Mouse (Mus musculus) neural tube, embryonic 11.5 days (tissue): ENCODE results near the gene Rhoh. TPM values are rescaled to one million over a fixed set of nuclear protein-coding genes. Genes with fewer than 3 reads are reported as not detected.
A peak's percentile ranks its signal among the peaks of the same experiment; 100 is the strongest.

Experiments used
- ATAC-seq: fragments of 200-750 bp; cut with Nextera tagmentation; 2 replicates; pipeline ENCODE4 v1.8.0; 2017; ENCODE audit warnings: moderate number of reproducible peaks, mild to moderate bottlenecking, moderate TSS enrichment, moderate library complexity; ENCODE audit not compliant: insufficient read depth, low FRiP score, low TSS enrichment
- DNase-seq: peaks from one replicate; pipeline ENCODE4 v3.0.0-alpha.2; 2015; ENCODE audit warnings: low spot score
- H3K27ac ChIP-seq: fragments of 300-500 bp; sonication (generic); 2 replicates; pipeline ENCODE4 v1.5.1; 2014; ENCODE audit warnings: low read depth, mild to moderate bottlenecking, low read length
- H3K27me3 ChIP-seq: fragments of 300-500 bp; sonication (generic); 2 replicates; pipeline ENCODE4 v1.6.1; 2014; ENCODE audit warnings: mild to moderate bottlenecking, low read length, mixed read lengths; ENCODE audit not compliant: control insufficient read depth, insufficient read depth
- H3K36me3 ChIP-seq: fragments of 300-500 bp; sonication (generic); 2 replicates; pipeline ENCODE4 v1.6.1; 2014; ENCODE audit warnings: mild to moderate bottlenecking, low read length, moderate library complexity, mixed read lengths; ENCODE audit not compliant: control insufficient read depth, insufficient read depth
- H3K4me1 ChIP-seq: fragments of 300-500 bp; sonication (generic); 2 replicates; pipeline ENCODE4 v1.6.1; 2014; ENCODE audit warnings: low read length, mixed read lengths; ENCODE audit not compliant: control insufficient read depth, insufficient read depth
- H3K4me2 ChIP-seq: fragments of 300-500 bp; sonication (generic); 2 replicates; pipeline ENCODE4 v1.6.1; 2014; ENCODE audit warnings: low read depth, mild to moderate bottlenecking, moderate library complexity
- H3K4me3 ChIP-seq: fragments of 300-500 bp; sonication (generic); 2 replicates; pipeline ENCODE4 v1.5.1; 2014; ENCODE audit warnings: low read depth, low read length
- H3K9ac ChIP-seq: fragments of 300-500 bp; sonication (generic); 2 replicates; pipeline ENCODE4 v1.6.1; 2014; ENCODE audit warnings: mild to moderate bottlenecking, low read length
- H3K9me3 ChIP-seq: fragments of 300-500 bp; sonication (generic); 2 replicates; pipeline ENCODE4 v1.6.1; 2016; ENCODE audit warnings: low read length; ENCODE audit not compliant: control insufficient read depth
- WGBS: fragments of 180-500 bp; shearing (Covaris S2); extraction: QIAGEN DNeasy Blood & Tissue Kit; methylation state at CpG from one replicate; pipeline ENCODE4 v1.1.7; 2014; 5-methylcytosine and 5-hydroxymethylcytosine counted together
- polyA plus RNA-seq: library from polyadenylated mRNA; unstranded; fragments of >200 nt; fragmentation: Nextera tagmentation; extraction: Ambion mirVana; gene quantifications from 2 replicates; pipeline ENCODE4 v1.2.1, GENCODE M21; 2014

Rhoh gene
- polyA plus RNA-seq, 1 experiment from 2014 or later = 0.73 TPM

DNA sequence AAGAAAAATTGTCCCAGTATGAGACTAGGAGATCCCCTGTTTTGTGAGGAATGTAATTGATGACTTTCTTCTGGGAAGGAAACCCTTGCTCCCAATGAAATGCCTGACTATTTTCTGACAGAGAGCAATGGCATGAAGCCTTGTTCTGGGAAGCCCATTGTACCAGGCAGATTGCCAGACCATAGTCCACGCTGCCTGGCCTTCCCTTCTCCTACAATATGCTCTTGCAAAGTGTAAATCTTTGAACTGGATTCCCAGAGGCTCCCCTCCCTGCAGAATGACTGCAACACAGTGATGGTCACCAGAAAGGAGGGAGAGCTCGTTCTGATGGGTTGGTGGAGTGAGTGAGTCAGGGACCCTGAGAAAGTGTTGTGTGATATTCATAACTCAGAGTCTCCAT, 47.7 kb downstream of the Rhoh start:
- Histone ChIP-seq H3K27ac (no peak overlapping the region), H3K9ac (no peak overlapping the region), H3K4me2 (no peak overlapping the region), H3K27me3 (no peaks in the 10 kb centered on the region), H3K4me1 (no peaks in the 10 kb centered on the region), H3K9me3 (no peaks in the 10 kb centered on the region), H3K36me3 (no peaks in the 10 kb centered on the region), H3K4me3 (no peak overlapping the region)
- WGBS = 84% methylated on average over 2 of the region's 2 CpGs
- ATAC-seq (no peak), DNase-seq (no peak)

DNA sequence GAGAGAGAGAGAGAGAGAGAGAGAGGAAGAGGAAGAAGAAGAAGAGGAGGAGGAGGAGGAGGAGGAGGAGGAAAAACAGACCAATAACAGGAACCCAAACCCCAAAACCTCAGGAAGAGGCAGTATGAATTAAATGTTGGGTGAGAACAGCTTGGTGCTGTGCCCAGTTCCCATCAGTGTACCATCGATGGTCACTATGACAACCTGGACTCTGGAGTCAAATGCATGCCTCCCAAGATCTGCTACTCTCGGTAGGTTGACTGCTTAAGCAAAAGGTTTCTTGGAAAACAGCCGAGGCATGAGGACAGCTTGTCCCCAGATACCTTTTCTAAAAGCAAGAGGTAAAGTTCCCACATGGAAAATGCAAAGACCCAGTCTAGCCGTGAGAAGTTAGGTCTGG, 48.3 kb downstream of the Rhoh start:
- WGBS = 86% methylated on average over 4 of the region's 4 CpGs

DNA sequence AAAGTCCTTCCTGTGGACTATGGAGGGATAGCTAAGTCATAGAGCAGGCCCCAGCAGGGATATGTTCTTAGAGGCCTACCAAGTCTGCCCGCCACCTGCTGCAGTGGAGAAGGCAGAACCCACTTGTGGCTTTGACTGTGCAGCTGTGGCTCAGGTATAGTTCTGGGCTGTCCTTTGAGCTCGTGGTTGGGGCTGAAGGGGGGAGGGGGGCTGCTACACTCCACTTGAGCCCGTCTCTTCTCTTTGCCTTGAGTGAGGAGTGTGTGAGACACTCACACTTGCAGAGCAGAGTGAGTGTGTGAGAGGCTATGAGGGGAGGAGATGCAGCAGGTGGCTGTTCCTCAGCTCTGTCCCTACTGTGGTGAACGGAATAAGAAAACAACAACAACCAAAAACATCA, 49.4 kb downstream of the Rhoh start:
- Histone ChIP-seq H3K4me2 (no peak overlapping the region), H3K9ac (no peak overlapping the region), H3K4me1 (no peaks in the 10 kb centered on the region), H3K9me3 (no peaks in the 10 kb centered on the region), H3K27ac (no peak overlapping the region), H3K4me3 (no peak overlapping the region), H3K27me3 (no peaks in the 10 kb centered on the region), H3K36me3 (no peaks in the 10 kb centered on the region)
- DNase-seq = no peak
- 77% methylated on average over 4 of the region's 4 CpGs for WGBS
- ATAC-seq = no peak

More for the DNA sequence above, 48.3 kb downstream of the Rhoh start:
- Histone ChIP-seq H3K4me1 (no peaks in the 10 kb centered on the region), H3K9me3 (no peaks in the 10 kb centered on the region), H3K4me2 (no peak overlapping the region), H3K27ac (no peak overlapping the region), H3K27me3 (no peaks in the 10 kb centered on the region), H3K4me3 (no peak overlapping the region), H3K9ac (no peak overlapping the region), H3K36me3 (no peaks in the 10 kb centered on the region)
- ATAC-seq (no peak), DNase-seq (no peak)

DNA sequence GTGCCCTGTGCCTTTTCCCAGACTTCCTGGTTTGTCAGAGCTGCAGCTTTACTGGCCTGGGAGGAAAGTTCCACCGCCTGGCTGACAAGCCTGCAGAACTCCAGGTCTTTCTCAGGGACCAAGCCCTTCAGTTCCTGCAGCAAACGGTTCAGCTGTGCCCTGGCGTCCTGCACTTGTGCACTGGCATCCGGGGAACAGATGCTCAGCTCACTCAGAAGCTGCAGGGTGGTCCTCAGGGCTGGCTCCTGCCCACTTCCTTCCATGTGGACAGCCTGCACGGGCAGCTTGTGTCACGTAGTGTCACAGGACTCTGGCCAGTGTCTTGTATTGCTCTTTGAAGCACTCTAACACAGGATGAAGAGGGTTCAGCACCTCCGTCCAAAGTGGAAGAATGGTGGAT, 50.7 kb downstream of the Rhoh start:
- Histone ChIP-seq H3K9ac (no peak overlapping the region), H3K36me3 (no peaks in the 10 kb centered on the region), H3K4me1 (no peaks in the 10 kb centered on the region), H3K4me2 (no peak overlapping the region), H3K27ac (no peak overlapping the region), H3K4me3 (no peak overlapping the region), H3K9me3 (no peaks in the 10 kb centered on the region), H3K27me3 (no peaks in the 10 kb centered on the region)
- DNase-seq (no peak), ATAC-seq (no peak)
- WGBS = 79% methylated on average over 7 of the region's 7 CpGs

DNA sequence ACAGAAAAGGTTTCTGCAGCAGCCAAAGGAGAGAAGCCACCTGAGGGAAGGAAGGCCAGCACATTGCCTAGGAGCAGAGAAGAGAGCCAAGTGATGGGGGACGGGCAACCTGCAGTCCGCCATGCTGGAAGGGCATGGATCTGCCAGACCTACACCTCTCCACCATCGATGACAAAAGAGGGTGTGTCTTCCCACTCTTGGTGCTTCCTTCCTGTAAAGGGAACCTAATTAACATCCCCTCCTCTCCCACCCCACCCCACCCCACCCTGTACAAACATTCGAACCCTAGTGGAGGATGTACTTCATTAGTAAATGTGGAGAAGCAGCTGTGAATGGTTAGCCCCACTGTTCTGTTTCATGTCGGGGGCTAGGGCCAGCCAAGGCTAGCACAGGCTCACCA, 51.2 kb downstream of the Rhoh start:
- H3K4me1 ChIP-seq = no peaks in the 10 kb centered on the region
- no peaks in the 10 kb centered on the region for H3K36me3 ChIP-seq
- H3K4me3 ChIP-seq = no peak overlapping the region
- no peak overlapping the region for H3K4me2 ChIP-seq
- H3K9me3 ChIP-seq = no peaks in the 10 kb centered on the region
- H3K27ac ChIP-seq = no peak overlapping the region
- DNase-seq (no peak), ATAC-seq (no peak)
- H3K27me3 ChIP-seq = no peaks in the 10 kb centered on the region
- WGBS = 85% methylated on average over 5 of the region's 5 CpGs
- no peak overlapping the region for H3K9ac ChIP-seq

GRCm38 (mm10) chr5:65913126-65913525, 52.1 kb downstream of the Rhoh start:
- no peak overlapping the region for H3K4me3 ChIP-seq
- no peaks in the 10 kb centered on the region for H3K9me3 ChIP-seq
- H3K36me3 ChIP-seq = no peaks in the 10 kb centered on the region
- no peaks in the 10 kb centered on the region for H3K27me3 ChIP-seq
- DNase-seq (no peak), ATAC-seq (no peak)
- whole genome bisulfite sequencing = 95% methylated on average over 9 of the region's 9 CpGs
- H3K4me2 ChIP-seq = no peak overlapping the region
- H3K9ac ChIP-seq = no peak overlapping the region
- H3K4me1 ChIP-seq = no peaks in the 10 kb centered on the region
- no peak overlapping the region for H3K27ac ChIP-seq

GRCm38 (mm10) chr5:65914342-65914741, 53.3 kb downstream of the Rhoh start:
- DNase-seq (no peak), ATAC-seq (no peak)
- Histone ChIP-seq H3K4me1 (peaks cover 4% of the 10 kb centered on the region; the same call in 1 of the 2 replicates), H3K9ac (no peak overlapping the region), H3K4me2 (no peak overlapping the region), H3K27me3 (no peaks in the 10 kb centered on the region), H3K27ac (no peak overlapping the region), H3K9me3 (no peaks in the 10 kb centered on the region), H3K4me3 (no peak overlapping the region), H3K36me3 (no peaks in the 10 kb centered on the region)
- 91% methylated on average over 7 of the region's 7 CpGs for WGBS

GRCm38 (mm10) chr5:65916930-65917329, 55.9 kb downstream of the Rhoh start:
- H3K9me3 ChIP-seq = no peaks in the 10 kb centered on the region
- H3K4me1 ChIP-seq = peaks cover 4% of the 10 kb centered on the region; the same call in 1 of the 2 replicates
- ATAC-seq = no peak
- no peak for DNase-seq
- H3K27me3 ChIP-seq = no peaks in the 10 kb centered on the region
- no peak overlapping the region for H3K4me3 ChIP-seq
- H3K9ac ChIP-seq = no peak overlapping the region
- H3K36me3 ChIP-seq = no peaks in the 10 kb centered on the region
- H3K27ac ChIP-seq = no peak overlapping the region
- WGBS = 92% methylated on average over 5 of the region's 5 CpGs
- no peak overlapping the region for H3K4me2 ChIP-seq

DNA sequence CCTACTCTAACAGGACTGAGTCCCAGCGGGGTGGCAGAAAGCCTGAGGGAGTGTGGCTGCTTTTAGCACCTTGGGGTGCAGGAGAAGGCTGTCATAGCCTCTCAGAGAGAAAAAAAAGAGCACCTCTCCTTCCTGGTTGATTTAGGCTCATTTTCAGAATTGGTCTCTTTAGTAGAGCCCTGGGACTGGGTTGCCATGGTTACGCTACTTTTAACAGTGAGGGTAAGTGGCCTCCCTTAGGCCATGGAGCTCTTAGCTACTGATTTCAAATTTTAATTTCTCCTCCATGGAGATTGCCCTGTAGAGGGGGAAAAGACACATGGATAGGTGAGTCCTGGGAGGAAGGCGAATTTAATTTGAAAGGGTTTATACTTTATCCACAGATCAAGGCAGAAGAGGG, 57.6 kb downstream of the Rhoh start:
- ATAC-seq (no peak), DNase-seq (peak; percentile 24)
- Histone ChIP-seq H3K4me2 (no peak overlapping the region), H3K9me3 (no peaks in the 10 kb centered on the region), H3K27me3 (no peaks in the 10 kb centered on the region), H3K4me3 (no peak overlapping the region), H3K27ac (no peak overlapping the region), H3K36me3 (no peaks in the 10 kb centered on the region), H3K9ac (no peak overlapping the region), H3K4me1 (peaks cover 4% of the 10 kb centered on the region; the same call in 1 of the 2 replicates)
- 83% methylated on average over 3 of the region's 3 CpGs for WGBS
